Mouse (Mus musculus): ENCODE data around the gene Ttc13. TPM values are rescaled to one million over a fixed set of nuclear protein-coding genes. Genes with fewer than 3 reads are reported as not detected.

The Ttc13 gene
- polyA plus RNA-seq (2012; ENCODE audit: low replicate concordance) = 7.2 and 17.7 TPM in 2 replicates

GRCm38 (mm10) chr8:124721862-124722515 is at the start of gene Ttc13, which contains the start of gene Arv1:
Gene Ttc13 (minus strand): TSS chr8:124721983.
Gene Arv1 (plus strand): TSS chr8:124722139.

GRCm38 (mm10) chr8:124751709-124752173 is 30.0 kb upstream of the Ttc13 start, which contains the start of gene Fam89a:
Gene Fam89a (minus strand): TSS chr8:124751832.

GRCm38 (mm10) chr8:124663112-124663873 is 58.5 kb downstream of the Ttc13 start, which contains the start of gene 2310022B05Rik:
Gene 2310022B05Rik (minus strand): TSS chr8:124663369.

Other genes with a start within 250 kb of the Ttc13 start
- 9.6 and 9.9 TPM in 2 replicates for gene Cog2, start 201.2 kb downstream of the Ttc13 start, polyA plus RNA-seq (2012; ENCODE audit: low replicate concordance)
- not detected in 2 replicates for gene Agt, start 152.3 kb downstream of the Ttc13 start, polyA plus RNA-seq (2012; ENCODE audit: low replicate concordance)
- gene Capn9, start 145.9 kb downstream of the Ttc13 start, polyA plus RNA-seq (2012; ENCODE audit: low replicate concordance) = 0.15 and 0.22 TPM in 2 replicates
- 14.4 and 17.5 TPM in 2 replicates for gene 2310022B05Rik, start 58.6 kb downstream of the Ttc13 start, polyA plus RNA-seq (2012; ENCODE audit: low replicate concordance)
- gene Arv1, start 156 bp upstream of the Ttc13 start, polyA plus RNA-seq (2012; ENCODE audit: low replicate concordance) = 15.4 and 16.1 TPM in 2 replicates
- 0.39 and 0.44 TPM in 2 replicates for gene Fam89a, start 29.8 kb upstream of the Ttc13 start, polyA plus RNA-seq (2012; ENCODE audit: low replicate concordance)
- gene Trim67, start 71.1 kb upstream of the Ttc13 start, polyA plus RNA-seq (2012; ENCODE audit: low replicate concordance) = 0.05 TPM in 1 of 2 replicates, not detected in the other
- 34.3 and 41.1 TPM in 2 replicates for gene Gnpat, start 141.1 kb upstream of the Ttc13 start, polyA plus RNA-seq (2012; ENCODE audit: low replicate concordance)
- gene 2810004N23Rik, start 141.1 kb upstream of the Ttc13 start, polyA plus RNA-seq (2012; ENCODE audit: low replicate concordance) = 8.6 and 25.1 TPM in 2 replicates
- 7.1 and 9.2 TPM in 2 replicates for gene Exoc8, start 175.7 kb upstream of the Ttc13 start, polyA plus RNA-seq (2012; ENCODE audit: low replicate concordance)
- gene Sprtn, start 175.9 kb upstream of the Ttc13 start, polyA plus RNA-seq (2012; ENCODE audit: low replicate concordance) = 2.7 and 9.9 TPM in 2 replicates
- gene Egln1, start 227.3 kb upstream of the Ttc13 start, polyA plus RNA-seq (2012; ENCODE audit: low replicate concordance) = 15.7 and 16.8 TPM in 2 replicates

Data from leukemia stem cell, adult 10-12 weeks (primary cell).